Mouse (Mus musculus) ES-Bruce4 (cell line): ENCODE measurements at regions not wholly inside any gene's neighbourhood (a gene's known extent, or its start where the extent isn't known, plus 50 kb on each side); places are given as distances from the start of the nearest gene placed in this dataset.

ENCODE experiments used
- H3K27ac ChIP-seq: 2 replicates; pipeline ENCODE4 v1.5.1; 2012; ENCODE audit warnings: low read length, inconsistent platforms; ENCODE audit not compliant: insufficient read depth
- H3K27me3 ChIP-seq: 2 replicates; pipeline ENCODE4 v1.6.1; 2012; ENCODE audit warnings: mild to moderate bottlenecking, low read length, inconsistent platforms; ENCODE audit not compliant: control insufficient read depth, poor library complexity, insufficient read depth, severe bottlenecking
- H3K36me3 ChIP-seq: 2 replicates; pipeline ENCODE4 v1.6.1; 2012; ENCODE audit warnings: inconsistent platforms, mild to moderate bottlenecking, low read length, moderate library complexity; ENCODE audit not compliant: control insufficient read depth, poor library complexity, insufficient read depth, severe bottlenecking
- H3K4me1 ChIP-seq: one replicate; pipeline ENCODE4 v1.8.1; 2011; ENCODE audit warnings: low read length; ENCODE audit not compliant: control insufficient read depth, insufficient read depth
- H3K4me3 ChIP-seq: 2 replicates; pipeline ENCODE4 v1.5.1; 2011; ENCODE audit warnings: low read depth, mild to moderate bottlenecking, low read length
- H3K9ac ChIP-seq: 2 replicates; pipeline ENCODE4 v1.6.1; 2012; ENCODE audit warnings: low read depth, mild to moderate bottlenecking, inconsistent platforms; ENCODE audit not compliant: poor library complexity, severe bottlenecking
- H3K9me3 ChIP-seq: replicated peaks from 2 replicates; pipeline ENCODE4 v1.6.1; 2012; ENCODE audit warnings: mild to moderate bottlenecking, low read length, inconsistent platforms; ENCODE audit not compliant: control insufficient read depth, poor library complexity, insufficient read depth, severe bottlenecking
- CTCF ChIP-seq: IDR thresholded peaks from one replicate; pipeline ENCODE4 v1.8.1; 2011; ENCODE audit warnings: low read depth, low read length
- EP300 ChIP-seq: IDR thresholded peaks from 2 replicates; pipeline ENCODE4 v1.6.1; 2011; ENCODE audit warnings: low read depth, low read length; ENCODE audit not compliant: insufficient read depth
- POLR2A ChIP-seq: IDR thresholded peaks from one replicate; pipeline ENCODE4 v1.8.1; 2011; ENCODE audit warnings: low read length; ENCODE audit not compliant: insufficient read depth

- TF ChIP-seq EP300 (no peak), CTCF (no peak), POLR2A (no peak)
- H3K9me3 ChIP-seq = no peaks in the 10 kb centered on the region
- no peaks in the 10 kb centered on the region for H3K4me1 ChIP-seq
- no peak overlapping the region for H3K9ac ChIP-seq
- no peaks in the 10 kb centered on the region for H3K36me3 ChIP-seq
- no peaks in the 10 kb centered on the region for H3K27me3 ChIP-seq
- H3K27ac ChIP-seq = no peak overlapping the region
- no peak overlapping the region for H3K4me3 ChIP-seq
Observed at GRCm38 (mm10) chr5:101120509-101121201, 275.1 kb downstream of the Gpat3 start.

GRCm38 (mm10) chr5:101112151-101112769, 266.7 kb downstream of the Gpat3 start:
- Histone ChIP-seq H3K27me3 (no peaks in the 10 kb centered on the region), H3K27ac (no peak overlapping the region), H3K9me3 (no peaks in the 10 kb centered on the region), H3K9ac (no peak overlapping the region), H3K36me3 (no peaks in the 10 kb centered on the region), H3K4me3 (no peak overlapping the region), H3K4me1 (no peaks in the 10 kb centered on the region)
- TF ChIP-seq EP300 (no peak), CTCF (no peak), POLR2A (no peak)

- Histone ChIP-seq H3K4me1 (no peaks in the 10 kb centered on the region), H3K36me3 (no peaks in the 10 kb centered on the region), H3K9ac (no peak overlapping the region), H3K4me3 (no peak overlapping the region), H3K27me3 (no peaks in the 10 kb centered on the region), H3K27ac (no peak overlapping the region), H3K9me3 (no peaks in the 10 kb centered on the region)
- no peak for TF ChIP-seq POLR2A
- no peak for TF ChIP-seq CTCF
Observed at GRCm38 (mm10) chr5:101111619-101112018, 266.1 kb downstream of the Gpat3 start.

GRCm38 (mm10) chr5:101100975-101101699, 255.6 kb downstream of the Gpat3 start:
- Histone ChIP-seq H3K4me1 (no peaks in the 10 kb centered on the region), H3K9me3 (no peaks in the 10 kb centered on the region), H3K36me3 (no peaks in the 10 kb centered on the region), H3K9ac (no peak overlapping the region), H3K27me3 (no peaks in the 10 kb centered on the region), H3K4me3 (no peak overlapping the region), H3K27ac (no peak overlapping the region)
- TF ChIP-seq CTCF (no peak), EP300 (no peak), POLR2A (no peak)

- no peaks in the 10 kb centered on the region for H3K36me3 ChIP-seq
- H3K27me3 ChIP-seq = no peaks in the 10 kb centered on the region
- H3K9ac ChIP-seq = no peak overlapping the region
- TF ChIP-seq POLR2A (no peak), EP300 (no peak), CTCF (no peak)
- no peak overlapping the region for H3K4me3 ChIP-seq
- H3K9me3 ChIP-seq = no peaks in the 10 kb centered on the region
- H3K27ac ChIP-seq = no peak overlapping the region
- H3K4me1 ChIP-seq = no peaks in the 10 kb centered on the region
Observed at GRCm38 (mm10) chr5:101091027-101091598, 245.6 kb downstream of the Gpat3 start.

- Histone ChIP-seq H3K27me3 (no peaks in the 10 kb centered on the region), H3K36me3 (no peaks in the 10 kb centered on the region), H3K27ac (no peak overlapping the region), H3K4me3 (no peak overlapping the region), H3K9ac (no peak overlapping the region), H3K4me1 (no peaks in the 10 kb centered on the region), H3K9me3 (no peaks in the 10 kb centered on the region)
- TF ChIP-seq CTCF (no peak), POLR2A (no peak), EP300 (no peak)
Observed at GRCm38 (mm10) chr5:101090415-101091026, 245.0 kb downstream of the Gpat3 start.
